Mouse (Mus musculus): ENCODE results near the gene Jup. TPM values are rescaled to one million over a fixed set of nuclear protein-coding genes. Genes with fewer than 3 reads are reported as not detected.

The Jup gene
- polyA plus RNA-seq, 1 experiment from 2014 or later = 91.3 TPM

GRCm38 (mm10) chr11:100403445-100404134 is 6.0 kb upstream of the Jup start:
- Histone ChIP-seq H3K4me1 (peaks cover 70% of the 10 kb centered on the region), H3K9me3 (no peaks in the 10 kb centered on the region), H3K27me3 (ENCODE audit: insufficient read depth, poor library complexity, severe bottlenecking) (no peaks in the 10 kb centered on the region), H3K36me3 (peaks cover 13% of the 10 kb centered on the region), H3K4me3 (peak overlapping the region; percentile 16; the same call in 1 of the 2 replicates), H3K27ac (peak overlapping the region; percentile 88)
- no peak for DNase-seq (ENCODE audit: low spot score)
- WGBS = 20% methylated on average over 10 of the region's 10 CpGs

GRCm38 (mm10) chr11:100402682-100403081 is 5.1 kb upstream of the Jup start:
- H3K27me3 ChIP-seq (ENCODE audit: insufficient read depth, poor library complexity, severe bottlenecking) = no peaks in the 10 kb centered on the region
- H3K4me3 ChIP-seq = peak overlapping the region; percentile 42
- no peak for DNase-seq (ENCODE audit: low spot score)
- 40% methylated on average over 2 of the region's 2 CpGs for WGBS
- H3K9me3 ChIP-seq = no peaks in the 10 kb centered on the region
- peak overlapping the region; percentile 88 for H3K27ac ChIP-seq
- peaks cover 5% of the 10 kb centered on the region; the same call in 1 of the 2 replicates for H3K36me3 ChIP-seq
- H3K4me1 ChIP-seq = peaks cover 74% of the 10 kb centered on the region

DNA sequence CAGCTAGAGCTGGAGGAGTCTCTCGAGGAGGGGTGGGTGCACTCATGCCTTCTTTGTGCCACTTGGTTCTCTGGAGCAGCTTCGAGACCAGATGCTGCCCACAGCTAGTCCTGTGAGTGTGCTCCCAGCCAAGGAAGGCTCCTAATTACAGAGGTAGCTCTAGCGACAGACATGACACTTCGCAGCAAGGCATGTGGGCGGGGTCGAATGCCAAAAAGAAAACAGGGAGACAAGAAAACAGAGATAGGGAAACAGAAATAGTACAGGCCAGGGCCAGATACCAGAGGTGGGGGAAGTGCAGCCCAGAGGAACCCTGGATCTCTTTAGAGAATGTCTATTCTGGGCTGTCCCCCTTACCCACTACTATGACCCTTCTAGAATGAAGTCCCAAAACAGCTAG is 4.7 kb upstream of the Jup start:
- WGBS = 4% methylated on average over 6 of the region's 6 CpGs
- Histone ChIP-seq H3K27ac (peak overlapping the region; percentile 88), H3K9me3 (no peaks in the 10 kb centered on the region), H3K4me3 (peak overlapping the region; percentile 42), H3K27me3 (ENCODE audit: insufficient read depth, poor library complexity, severe bottlenecking) (no peaks in the 10 kb centered on the region), H3K36me3 (peaks cover 3% of the 10 kb centered on the region; the same call in 1 of the 2 replicates), H3K4me1 (peaks cover 77% of the 10 kb centered on the region)
- DNase-seq (ENCODE audit: low spot score) = peak; percentile 92

GRCm38 (mm10) chr11:100400842-100401241 is 3.3 kb upstream of the Jup start:
- H3K27me3 ChIP-seq (ENCODE audit: insufficient read depth, poor library complexity, severe bottlenecking) = no peaks in the 10 kb centered on the region
- H3K36me3 ChIP-seq = no peaks in the 10 kb centered on the region
- no peak for DNase-seq (ENCODE audit: low spot score)
- H3K4me3 ChIP-seq = no peak overlapping the region
- WGBS = 46% methylated on average over 6 of the region's 6 CpGs
- H3K27ac ChIP-seq = peak overlapping the region; percentile 88
- no peaks in the 10 kb centered on the region for H3K9me3 ChIP-seq
- H3K4me1 ChIP-seq = peaks cover 84% of the 10 kb centered on the region

DNA sequence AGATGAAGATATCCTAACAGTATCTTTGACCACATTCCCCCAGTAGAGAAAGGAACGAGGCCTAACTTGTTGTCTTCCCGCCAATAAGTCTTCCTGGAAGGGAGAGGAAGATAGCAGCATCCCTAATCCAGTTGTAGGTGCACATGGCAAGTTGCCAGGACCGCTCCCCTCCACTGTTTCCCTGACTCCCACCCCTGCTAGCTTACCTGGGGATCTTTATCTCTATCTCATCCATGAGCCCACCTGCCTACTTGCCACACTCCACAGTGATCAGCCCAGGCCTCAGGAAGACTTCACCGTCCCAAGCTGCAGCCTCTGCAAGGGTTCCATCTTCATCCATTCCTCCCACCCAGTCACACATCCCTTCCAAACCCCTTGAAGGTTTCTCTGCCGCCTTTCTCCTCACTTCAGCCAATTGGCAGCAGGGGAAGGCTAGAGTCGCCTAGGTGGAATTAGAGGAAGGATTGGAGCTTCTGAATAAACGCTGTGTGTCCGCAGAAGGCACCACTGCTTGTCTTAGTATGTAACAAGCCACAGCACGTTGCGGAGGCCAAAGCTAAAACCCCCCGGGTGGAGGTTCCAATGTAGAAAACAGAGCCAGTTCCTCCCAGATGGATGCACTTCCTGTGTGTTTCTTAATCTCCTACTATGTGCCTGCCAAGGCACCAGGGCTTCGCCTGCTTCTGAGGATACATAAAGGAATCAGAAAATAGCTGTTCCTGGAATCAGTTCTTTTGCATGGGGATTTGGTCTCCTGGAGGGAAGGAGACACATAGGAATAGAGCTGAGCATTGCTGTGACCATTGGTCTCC is 2.4 kb upstream of the Jup start:
- DNase-seq (ENCODE audit: low spot score) = no peak
- Histone ChIP-seq H3K9me3 (no peaks in the 10 kb centered on the region), H3K27ac (peak overlapping the region; percentile 88), H3K4me1 (peaks cover 90% of the 10 kb centered on the region), H3K4me3 (no peak overlapping the region), H3K27me3 (ENCODE audit: insufficient read depth, poor library complexity, severe bottlenecking) (no peaks in the 10 kb centered on the region), H3K36me3 (no peaks in the 10 kb centered on the region)
- 77% methylated on average over 12 of the region's 12 CpGs for WGBS

DNA sequence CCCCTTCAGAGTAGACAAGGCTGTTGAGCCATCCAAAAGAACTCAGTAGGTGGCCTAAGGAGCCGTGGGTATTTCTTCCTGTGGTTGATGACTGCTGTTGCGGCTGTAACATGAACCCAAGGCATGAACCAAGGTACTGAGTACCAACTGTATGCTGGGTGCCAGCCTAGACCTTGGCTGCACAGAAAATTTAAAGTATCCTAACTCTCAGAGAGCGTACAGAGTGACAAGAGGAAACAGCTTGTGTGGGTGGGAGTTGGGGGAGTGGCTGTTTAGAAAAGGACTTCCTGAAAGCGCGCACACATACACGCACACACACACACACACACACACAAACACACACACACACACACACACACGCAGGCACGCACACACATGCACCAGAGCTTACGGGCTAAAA is 1.8 kb upstream of the Jup start:
- Histone ChIP-seq H3K36me3 (no peaks in the 10 kb centered on the region), H3K4me1 (peaks cover 91% of the 10 kb centered on the region), H3K9me3 (no peaks in the 10 kb centered on the region), H3K27ac (no peak overlapping the region), H3K27me3 (ENCODE audit: insufficient read depth, poor library complexity, severe bottlenecking) (no peaks in the 10 kb centered on the region), H3K4me3 (no peak overlapping the region)
- DNase-seq (ENCODE audit: low spot score) = no peak
- 75% methylated on average over 9 of the region's 9 CpGs for WGBS

- Histone ChIP-seq H3K36me3 (peaks cover 6% of the 10 kb centered on the region; the same call in 1 of the 2 replicates), H3K4me1 (peaks cover 91% of the 10 kb centered on the region), H3K9me3 (no peaks in the 10 kb centered on the region), H3K27me3 (ENCODE audit: insufficient read depth, poor library complexity, severe bottlenecking) (no peaks in the 10 kb centered on the region), H3K27ac (no peak overlapping the region), H3K4me3 (peak overlapping the region; percentile 87; the same call in 1 of the 2 replicates)
- no peak for DNase-seq (ENCODE audit: low spot score)
- WGBS = 88% methylated on average over 7 of the region's 7 CpGs
Measured at GRCm38 (mm10) chr11:100398517-100398916, 954 bp upstream of the Jup start.

DNA sequence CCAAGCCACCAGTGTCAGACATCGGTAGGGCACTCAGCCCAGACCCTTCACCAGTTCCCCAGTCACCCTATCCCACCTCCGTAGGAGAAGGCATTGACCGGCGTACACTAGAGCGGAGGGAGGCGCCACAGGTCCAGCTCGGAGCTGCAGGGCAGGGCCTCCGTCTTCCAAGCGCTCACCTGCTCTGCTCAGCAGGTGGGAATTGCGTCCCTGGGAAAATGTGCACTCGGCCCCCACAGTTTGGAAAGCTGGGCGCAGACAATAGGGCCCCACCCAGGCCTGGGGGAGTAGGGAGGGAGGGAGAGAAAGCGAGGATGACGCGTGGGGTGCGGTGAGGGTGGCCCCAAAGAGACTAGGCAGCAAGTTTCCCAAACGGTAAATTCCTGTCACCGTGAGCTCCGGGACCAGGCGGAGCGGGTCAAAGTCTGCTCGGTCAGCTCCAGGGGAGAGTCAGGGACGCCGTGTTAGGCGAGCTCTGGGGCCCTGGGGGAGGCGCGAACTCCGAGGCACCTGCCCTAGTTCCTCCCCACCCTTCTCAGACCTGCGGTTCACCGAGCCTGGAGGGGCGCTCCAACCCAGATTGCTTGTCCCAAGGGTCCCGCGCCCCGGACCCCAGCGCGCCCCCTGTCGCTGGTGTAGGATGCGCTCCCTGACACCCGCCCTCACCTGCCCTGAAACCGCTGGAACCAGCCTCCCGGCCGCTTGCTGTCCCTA is 520 bp downstream of the Jup start:
- no peak for DNase-seq (ENCODE audit: low spot score)
- H3K27me3 ChIP-seq (ENCODE audit: insufficient read depth, poor library complexity, severe bottlenecking) = no peaks in the 10 kb centered on the region
- peaks cover 91% of the 10 kb centered on the region for H3K4me1 ChIP-seq
- 2% methylated on average over 42 of the region's 42 CpGs for WGBS
- H3K27ac ChIP-seq = peak overlapping the region; percentile 92
- H3K4me3 ChIP-seq = peak overlapping the region; percentile 87
- H3K36me3 ChIP-seq = peaks cover 16% of the 10 kb centered on the region
- no peaks in the 10 kb centered on the region for H3K9me3 ChIP-seq

DNA sequence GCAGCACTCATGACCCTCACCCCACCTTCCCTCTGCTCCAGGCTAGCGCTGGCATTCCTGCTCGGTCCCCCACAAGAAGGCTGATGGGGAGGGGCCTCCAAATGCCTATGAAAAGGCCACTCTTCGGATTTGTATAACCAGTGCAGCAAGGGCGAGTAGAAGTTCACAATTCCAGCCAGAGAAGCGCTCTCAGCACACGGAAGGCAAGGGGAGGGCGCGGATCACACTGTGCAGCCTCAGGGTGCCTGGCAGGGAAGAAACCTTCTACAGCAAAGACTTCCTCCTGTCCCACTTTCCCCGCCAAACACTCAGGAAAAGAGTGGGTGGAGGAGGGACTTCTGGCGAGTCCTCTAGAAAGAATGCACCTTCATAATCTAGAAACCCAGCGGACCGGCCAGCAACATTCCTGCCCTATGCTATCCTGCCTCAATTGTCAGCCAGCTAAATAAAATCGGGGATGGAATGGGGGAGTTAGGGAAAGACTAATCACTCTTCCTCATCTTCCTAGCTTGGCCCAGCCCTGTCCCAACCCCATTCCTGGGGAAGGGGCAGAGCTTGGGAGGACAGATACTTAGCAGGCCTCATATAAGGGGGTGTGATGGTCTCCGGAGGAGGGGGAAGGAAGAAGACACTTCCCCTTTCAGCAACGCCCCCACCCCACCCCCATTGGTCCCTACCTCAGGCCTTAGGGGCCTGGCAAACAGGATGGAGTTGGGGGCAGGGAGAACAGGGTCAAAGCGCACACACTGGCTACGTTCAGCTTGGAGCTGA is 1.5 kb downstream of the Jup start:
- DNase-seq (ENCODE audit: low spot score) = no peak
- Histone ChIP-seq H3K36me3 (peaks cover 16% of the 10 kb centered on the region), H3K27ac (peak overlapping the region; percentile 92), H3K4me1 (peaks cover 89% of the 10 kb centered on the region), H3K9me3 (no peaks in the 10 kb centered on the region), H3K4me3 (peak overlapping the region; percentile 87), H3K27me3 (ENCODE audit: insufficient read depth, poor library complexity, severe bottlenecking) (no peaks in the 10 kb centered on the region)
- 17% methylated on average over 17 of the region's 17 CpGs for WGBS

- 8% methylated on average over 11 of the region's 11 CpGs for WGBS
- no peaks in the 10 kb centered on the region for H3K9me3 ChIP-seq
- peak overlapping the region; percentile 87 for H3K4me3 ChIP-seq
- H3K27me3 ChIP-seq (ENCODE audit: insufficient read depth, poor library complexity, severe bottlenecking) = no peaks in the 10 kb centered on the region
- peaks cover 90% of the 10 kb centered on the region for H3K4me1 ChIP-seq
- no peak for DNase-seq (ENCODE audit: low spot score)
- peaks cover 16% of the 10 kb centered on the region for H3K36me3 ChIP-seq
- peak overlapping the region; percentile 92 for H3K27ac ChIP-seq
Measured at GRCm38 (mm10) chr11:100395200-100395599, 2.4 kb downstream of the Jup start.

- WGBS = 62% methylated on average over 5 of the region's 5 CpGs
- Histone ChIP-seq H3K36me3 (peaks cover 16% of the 10 kb centered on the region), H3K4me3 (peak overlapping the region; percentile 87), H3K27me3 (ENCODE audit: insufficient read depth, poor library complexity, severe bottlenecking) (no peaks in the 10 kb centered on the region), H3K27ac (peak overlapping the region; percentile 92), H3K9me3 (no peaks in the 10 kb centered on the region), H3K4me1 (peaks cover 90% of the 10 kb centered on the region)
- DNase-seq (ENCODE audit: low spot score) = no peak
Measured at GRCm38 (mm10) chr11:100394353-100395074, 3.0 kb downstream of the Jup start.

DNA sequence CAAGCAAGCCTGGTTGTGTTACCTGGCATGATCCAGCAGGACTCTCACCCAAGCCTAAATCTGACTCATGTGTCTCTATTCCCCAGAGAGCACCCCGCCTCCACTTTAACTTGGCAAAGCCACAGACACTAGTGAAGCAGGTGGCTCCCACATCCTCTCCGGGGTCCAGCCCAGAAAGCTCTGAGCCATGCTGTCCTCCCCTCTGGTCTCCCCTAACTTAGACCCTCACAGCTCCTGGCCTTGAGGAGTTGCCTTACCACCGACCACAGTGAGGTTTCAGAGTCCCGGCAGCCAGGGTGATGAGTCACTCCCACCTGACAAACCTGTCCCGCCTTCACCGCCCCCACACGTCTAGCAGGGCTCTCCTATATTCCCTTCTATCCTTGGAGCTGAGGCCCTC is 3.8 kb downstream of the Jup start:
- H3K27me3 ChIP-seq (ENCODE audit: insufficient read depth, poor library complexity, severe bottlenecking) = no peaks in the 10 kb centered on the region
- peak overlapping the region; percentile 31; the same call in 1 of the 2 replicates for H3K27ac ChIP-seq
- peaks cover 16% of the 10 kb centered on the region for H3K36me3 ChIP-seq
- WGBS = 59% methylated on average over 7 of the region's 7 CpGs
- no peak for DNase-seq (ENCODE audit: low spot score)
- no peaks in the 10 kb centered on the region for H3K9me3 ChIP-seq
- H3K4me3 ChIP-seq = no peak overlapping the region
- peaks cover 93% of the 10 kb centered on the region for H3K4me1 ChIP-seq

Data from heart, embryonic 10.5 days (tissue).